Mouse (Mus musculus) liver, adult 2 months (tissue): ENCODE results near the gene Efnb2. TPM values are rescaled to one million over a fixed set of nuclear protein-coding genes. Genes with fewer than 3 reads are reported as not detected.

ENCODE experiments used
- DNase-seq: peaks from one replicate; pipeline ENCODE4 v3.0.0-alpha.2; 2011; ENCODE audit warnings: low read depth, low spot score; ENCODE audit errors: extremely low read depth
- H3K27ac ChIP-seq: fragments of 200-500 bp; replicated peaks from 2 replicates; pipeline ENCODE4 v1.5.1; 2012; ENCODE audit warnings: low read depth, mild to moderate bottlenecking, control low read depth, inconsistent platforms, low read length; ENCODE audit not compliant: insufficient read depth
- H3K27me3 ChIP-seq: fragments of 200-500 bp; 2 replicates; pipeline ENCODE4 v1.6.1; 2012; ENCODE audit warnings: mild to moderate bottlenecking, moderate library complexity, low read length, inconsistent platforms; ENCODE audit not compliant: control insufficient read depth, insufficient read depth
- H3K36me3 ChIP-seq: fragments of 200-500 bp; 2 replicates; pipeline ENCODE4 v1.6.1; 2012; ENCODE audit warnings: low read length, inconsistent platforms; ENCODE audit not compliant: control insufficient read depth, insufficient read depth
- H3K4me1 ChIP-seq: fragments of 200-500 bp; 2 replicates; pipeline ENCODE4 v1.6.1; 2011; ENCODE audit warnings: low read length; ENCODE audit not compliant: control insufficient read depth, insufficient read depth
- H3K4me3 ChIP-seq: fragments of 200-500 bp; 2 replicates; pipeline ENCODE4 v1.5.1; 2011; ENCODE audit warnings: low read depth, mild to moderate bottlenecking, control low read depth, low read length, moderate library complexity; ENCODE audit not compliant: insufficient read depth
- H3K79me2 ChIP-seq: fragments of 200-500 bp; 2 replicates; pipeline ENCODE4 v1.6.1; 2012; ENCODE audit warnings: inconsistent platforms, mild to moderate bottlenecking, low read length, moderate library complexity; ENCODE audit not compliant: control insufficient read depth, insufficient read depth
- H3K9ac ChIP-seq: fragments of 200-500 bp; 2 replicates; pipeline ENCODE4 v1.6.1; 2012; ENCODE audit warnings: low read depth, mild to moderate bottlenecking, control low read depth, inconsistent platforms, low read length
- CTCF ChIP-seq: fragments of 200-500 bp; IDR thresholded peaks from 2 replicates; pipeline ENCODE4 v1.5.1; 2011; ENCODE audit warnings: low read depth, low read length, control low read depth
- POLR2A ChIP-seq: fragments of 200-500 bp; IDR thresholded peaks from 2 replicates; pipeline ENCODE4 v1.6.1; 2011; ENCODE audit warnings: low read length, control low read depth; ENCODE audit not compliant: insufficient read depth; ENCODE audit errors: extremely low read depth
- WGBS: fragments of 180-500 bp; shearing (Covaris S2); methylation state at CpG from one replicate; pipeline ENCODE4 v1.1.7; 2018; 5-methylcytosine and 5-hydroxymethylcytosine counted together
- polyA plus RNA-seq: library from polyadenylated mRNA; depleted of rRNA; stranded (reverse); fragments of >200 nt; gene quantifications from 2 replicates; pipeline ENCODE4 v1.2.3, GENCODE M21; 2012
- total RNA-seq: library from RNA; depleted of rRNA; stranded (reverse); fragments of >200 nt; gene quantifications from 2 replicates; pipeline ENCODE4 v1.2.3, GENCODE M21; 2014

Efnb2 gene
- total and polyA plus RNA-seq, 2 experiments, result 1.8 to 2.3 TPM

DNA sequence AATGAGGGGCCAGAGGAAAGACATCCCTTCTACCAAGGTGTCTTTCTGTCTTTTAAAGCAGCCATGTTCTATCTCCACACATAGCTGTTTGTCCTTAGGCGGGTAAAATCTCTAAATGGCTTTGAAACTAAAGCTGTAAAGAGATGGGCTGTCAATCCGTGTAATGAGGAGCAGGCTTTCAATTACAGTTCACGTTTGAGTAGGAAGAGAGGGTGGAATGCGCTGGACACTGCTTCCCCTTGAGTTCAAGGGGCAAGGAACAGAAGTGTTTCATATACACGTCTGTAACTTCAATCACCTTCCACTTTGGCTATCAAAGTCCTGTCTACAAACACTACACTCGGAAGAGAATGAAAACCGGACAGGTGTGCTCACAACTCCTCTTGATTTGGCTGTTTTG is 37.0 kb downstream of the Efnb2 start:
- H3K36me3 ChIP-seq, result no peaks in the 10 kb centered on the region
- H3K79me2 ChIP-seq, result no peaks in the 10 kb centered on the region
- no peak overlapping the region for H3K9ac ChIP-seq
- no peaks in the 10 kb centered on the region for H3K4me1 ChIP-seq
- TF ChIP-seq CTCF (no peak), POLR2A (no peak)
- no peak for DNase-seq
- WGBS, result 68% methylated on average over 7 of the region's 7 CpGs
- no peak overlapping the region for H3K4me3 ChIP-seq
- no peak overlapping the region for H3K27ac ChIP-seq
- H3K27me3 ChIP-seq, result no peaks in the 10 kb centered on the region

DNA sequence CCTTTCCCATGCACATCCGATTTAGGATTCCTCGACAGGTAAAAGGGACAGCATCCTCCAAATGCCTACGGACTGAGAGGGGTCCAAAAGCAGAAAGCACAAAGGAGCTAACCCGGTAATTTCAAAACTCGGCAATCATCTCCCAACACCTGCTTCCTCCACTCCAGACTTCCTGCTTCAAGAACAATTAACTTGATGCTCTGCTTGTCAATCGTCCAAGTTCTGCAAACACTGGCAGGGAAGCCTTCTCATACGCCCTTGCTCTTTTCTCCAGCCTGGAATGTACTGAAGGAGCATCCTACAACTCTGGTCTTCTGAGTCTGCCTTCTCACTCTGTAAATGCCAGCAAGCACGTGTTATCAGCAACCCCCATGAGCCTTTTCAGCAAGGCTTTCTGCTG is 37.6 kb downstream of the Efnb2 start:
- TF ChIP-seq POLR2A, result no peak
- TF ChIP-seq CTCF, result no peak
- WGBS, result 53% methylated on average over 8 of the region's 8 CpGs
- Histone ChIP-seq H3K4me3 (no peak overlapping the region), H3K36me3 (no peaks in the 10 kb centered on the region; the same call in 1 of the 2 replicates), H3K9ac (no peak overlapping the region), H3K4me1 (no peaks in the 10 kb centered on the region), H3K27ac (no peak overlapping the region), H3K27me3 (no peaks in the 10 kb centered on the region), H3K79me2 (no peaks in the 10 kb centered on the region)
- DNase-seq, result no peak

- Histone ChIP-seq H3K4me3 (no peak overlapping the region), H3K27ac (no peak overlapping the region), H3K27me3 (no peaks in the 10 kb centered on the region), H3K9ac (no peak overlapping the region), H3K4me1 (no peaks in the 10 kb centered on the region), H3K79me2 (no peaks in the 10 kb centered on the region), H3K36me3 (no peaks in the 10 kb centered on the region; the same call in 1 of the 2 replicates)
- TF ChIP-seq CTCF (no peak), POLR2A (no peak)
- no peak for DNase-seq
- 96% methylated on average over 3 of the region's 3 CpGs for WGBS
Observed at GRCm38 (mm10) chr8:8622476-8622875, 38.6 kb downstream of the Efnb2 start.

DNA sequence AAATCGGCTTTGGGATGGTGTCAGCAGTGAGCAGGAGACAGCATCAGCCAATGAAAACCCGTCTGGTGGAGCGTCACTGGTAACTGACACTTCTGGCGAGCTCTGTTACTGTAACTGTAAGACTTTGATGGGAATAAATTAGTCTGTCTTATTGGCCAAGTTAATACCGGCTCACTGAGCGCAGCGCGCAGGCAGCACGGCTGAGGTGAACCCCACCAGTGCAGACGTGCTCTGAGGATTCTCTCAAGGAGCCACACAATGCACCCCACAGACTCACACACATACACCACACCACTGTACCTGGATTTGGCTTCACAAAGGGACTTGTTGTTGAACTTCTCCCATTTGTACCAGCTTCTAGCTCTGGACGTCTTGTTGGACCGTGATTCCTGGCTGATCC is 39.0 kb downstream of the Efnb2 start:
- TF ChIP-seq POLR2A, result no peak
- TF ChIP-seq CTCF, result no peak
- WGBS, result 91% methylated on average over 12 of the region's 12 CpGs
- Histone ChIP-seq H3K9ac (no peak overlapping the region), H3K4me3 (no peak overlapping the region), H3K79me2 (no peaks in the 10 kb centered on the region), H3K4me1 (no peaks in the 10 kb centered on the region), H3K36me3 (no peaks in the 10 kb centered on the region; the same call in 1 of the 2 replicates), H3K27ac (no peak overlapping the region), H3K27me3 (no peaks in the 10 kb centered on the region)
- DNase-seq, result no peak

- H3K4me3 ChIP-seq, result no peak overlapping the region
- H3K36me3 ChIP-seq, result no peaks in the 10 kb centered on the region; the same call in 1 of the 2 replicates
- no peak overlapping the region for H3K27ac ChIP-seq
- no peaks in the 10 kb centered on the region for H3K27me3 ChIP-seq
- no peaks in the 10 kb centered on the region for H3K79me2 ChIP-seq
- 92% methylated on average over 16 of the region's 16 CpGs for WGBS
- no peak overlapping the region for H3K9ac ChIP-seq
- no peak for TF ChIP-seq POLR2A
- TF ChIP-seq CTCF, result no peak
- no peaks in the 10 kb centered on the region for H3K4me1 ChIP-seq
- no peak for DNase-seq
Observed at GRCm38 (mm10) chr8:8621236-8621917, 39.7 kb downstream of the Efnb2 start.

- WGBS, result 94% methylated on average over 21 of the region's 21 CpGs
- no peak for DNase-seq
- Histone ChIP-seq H3K27ac (no peak overlapping the region), H3K9ac (no peak overlapping the region), H3K4me3 (no peak overlapping the region), H3K79me2 (no peaks in the 10 kb centered on the region), H3K36me3 (no peaks in the 10 kb centered on the region; the same call in 1 of the 2 replicates), H3K4me1 (no peaks in the 10 kb centered on the region), H3K27me3 (no peaks in the 10 kb centered on the region)
- TF ChIP-seq POLR2A, result no peak
- no peak for TF ChIP-seq CTCF
Observed at GRCm38 (mm10) chr8:8620536-8620935, 40.5 kb downstream of the Efnb2 start.
